Mouse (Mus musculus) lung, adult 2 months (tissue): ENCODE measurements around the gene Ablim2.

Experiments
- CTCF ChIP-seq: fragments of 200-500 bp; IDR thresholded peaks from 2 replicates; pipeline ENCODE4 v1.5.1; 2011; ENCODE audit warnings: mild to moderate bottlenecking, low read length, control low read depth; ENCODE audit not compliant: insufficient read depth
- POLR2A ChIP-seq: fragments of 200-500 bp; IDR thresholded peaks from 2 replicates; pipeline ENCODE4 v1.6.1; 2011; ENCODE audit warnings: low read depth, mild to moderate bottlenecking, control low read depth, low read length, borderline replicate concordance; ENCODE audit errors: extremely low read depth

GRCm38 (mm10) chr5:35905283-35905682 is 147.6 kb downstream of the Ablim2 start:
- TF ChIP-seq CTCF, result no peak
- no peak for TF ChIP-seq POLR2A
